Mouse (Mus musculus) monocyte, adult 5-6 weeks (primary cell): ENCODE data around the gene Cfi. TPM values are rescaled to one million over a fixed set of nuclear protein-coding genes. Genes with fewer than 3 reads are reported as not detected.

ENCODE experiments used
- ATAC-seq: fragments of 153-309, 156-312 bp; replicated peaks from 2 replicates; pipeline ENCODE4 v1.8.0; 2017; ENCODE audit warnings: mild to moderate bottlenecking; ENCODE audit not compliant: low TSS enrichment, insufficient number of reproducible peaks, severe bottlenecking, poor library complexity, low FRiP score
- total RNA-seq: library from RNA; stranded (forward); fragments of 200-1000, 200-491, 200-594 nt; gene quantifications from 3 replicates; pipeline ENCODE4 v1.2.3, GENCODE M21; 2017

Gene Cfi
- total RNA-seq, 1 experiment from 2014 or later = not detected

- ATAC-seq = no peak
Measured at GRCm38 (mm10) chr3:129846846-129847245, 11.2 kb downstream of the Cfi start.

DNA sequence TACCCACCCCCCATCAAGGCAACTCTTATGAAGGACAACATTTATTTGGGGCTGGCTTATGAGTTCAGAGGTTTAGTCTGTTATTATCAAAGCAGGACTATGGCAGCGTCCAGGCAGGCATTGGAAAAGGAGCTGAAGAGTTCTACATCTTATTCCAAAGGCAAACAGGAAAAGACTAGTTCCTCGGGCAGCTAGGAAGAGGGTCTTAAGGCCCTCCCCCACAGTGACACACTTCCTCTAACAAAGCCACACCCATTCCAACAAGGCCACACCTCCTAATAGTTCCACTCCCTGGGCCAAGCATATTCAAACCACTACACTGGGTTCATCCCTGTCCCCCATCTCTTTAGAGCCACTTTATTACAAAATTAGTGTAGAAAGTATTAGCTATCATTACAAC, 26.9 kb downstream of the Cfi start:
- ATAC-seq = no peak

GRCm38 (mm10) chr3:129863698-129864097, 28.0 kb downstream of the Cfi start:
- ATAC-seq = 0 out of 2 replicates have a peak, but pooled peaks have one; percentile 40

DNA sequence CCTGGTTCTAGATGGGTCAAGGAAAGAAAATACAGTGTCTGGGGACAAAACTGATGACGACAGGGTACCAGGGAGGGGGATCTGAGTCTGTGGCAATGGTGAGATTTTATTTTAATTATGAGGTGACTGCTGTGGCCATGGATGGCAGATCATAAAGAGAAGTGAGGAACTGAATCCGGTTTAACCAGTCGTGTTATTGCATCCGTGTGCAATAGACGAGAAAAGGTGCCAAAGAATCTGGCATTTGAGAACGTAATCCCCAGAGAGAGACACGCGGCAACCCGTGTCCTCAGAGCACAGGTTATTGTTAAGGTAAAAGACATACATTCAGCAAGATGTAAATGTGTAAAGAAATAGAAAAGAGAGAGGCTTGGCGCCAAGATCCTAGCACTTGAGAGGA, 41.6 kb downstream of the Cfi start:
- ATAC-seq = no peak

DNA sequence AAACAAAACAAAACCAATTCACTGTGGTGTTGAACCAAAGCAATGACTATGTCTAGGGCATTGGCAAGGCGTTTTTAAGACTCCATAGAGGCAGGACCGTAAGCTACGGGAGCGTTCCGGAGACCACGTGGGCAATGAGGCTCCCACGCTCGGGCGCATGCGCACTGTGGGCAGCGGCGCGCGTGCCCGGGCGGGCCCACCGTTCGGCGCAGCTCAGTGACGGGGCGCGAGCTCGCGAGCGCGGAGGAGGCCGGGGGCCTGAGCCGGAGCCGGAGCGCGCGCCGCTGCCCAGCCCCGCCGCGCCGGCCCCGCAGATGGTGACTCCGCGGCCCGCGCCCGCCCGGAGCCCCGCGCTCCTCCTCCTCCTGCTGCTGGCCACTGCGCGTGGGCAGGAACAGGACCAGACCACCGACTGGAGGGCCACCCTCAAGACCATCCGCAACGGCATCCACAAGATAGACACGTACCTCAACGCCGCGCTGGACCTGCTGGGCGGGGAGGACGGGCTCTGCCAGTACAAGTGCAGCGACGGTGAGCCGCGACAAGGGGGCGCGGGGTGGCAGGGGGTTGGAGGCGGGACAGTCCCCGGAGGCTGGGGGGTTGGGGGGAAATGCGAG, 42.8 kb downstream of the Cfi start, which contains the start of gene Pla2g12a:
TSS of gene Pla2g12a (plus strand) at position 202 of the 617 bp plus-strand sequence.
- ATAC-seq = peak; percentile 45; the same call in 1 of the 2 replicates

DNA sequence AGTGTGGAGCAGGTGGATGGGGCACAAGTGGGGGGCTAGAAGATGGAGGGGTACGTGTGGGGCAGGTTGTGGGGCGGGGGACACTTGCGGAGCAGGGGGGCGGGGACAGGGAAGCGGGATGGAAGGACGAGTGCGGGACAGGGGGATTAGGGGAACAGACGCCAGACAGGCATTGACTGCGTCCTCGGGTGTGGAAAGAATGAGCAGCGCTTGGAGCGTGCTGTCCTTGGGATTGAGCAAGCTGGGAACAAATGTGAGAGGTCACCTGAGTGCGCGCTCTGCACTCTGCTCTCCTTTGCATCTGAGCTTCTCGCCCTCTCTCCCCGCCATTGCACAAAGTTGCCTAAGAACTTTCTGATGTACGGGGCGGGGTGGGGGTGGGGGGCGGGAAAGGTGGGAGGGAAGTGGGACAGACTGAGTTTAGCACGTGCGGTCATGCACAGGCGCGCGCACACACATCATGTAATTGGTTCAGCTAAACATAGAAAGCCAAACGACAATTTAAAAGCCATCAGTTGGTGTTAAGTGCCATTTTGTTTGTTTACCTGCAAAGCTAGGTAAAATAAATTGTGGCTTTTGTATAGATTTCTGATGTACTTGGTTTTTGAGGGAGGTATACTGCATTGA, 43.6 kb downstream of the Cfi start:
- 0 out of 2 replicates have a peak, but pooled peaks have one; percentile 7 for ATAC-seq

DNA sequence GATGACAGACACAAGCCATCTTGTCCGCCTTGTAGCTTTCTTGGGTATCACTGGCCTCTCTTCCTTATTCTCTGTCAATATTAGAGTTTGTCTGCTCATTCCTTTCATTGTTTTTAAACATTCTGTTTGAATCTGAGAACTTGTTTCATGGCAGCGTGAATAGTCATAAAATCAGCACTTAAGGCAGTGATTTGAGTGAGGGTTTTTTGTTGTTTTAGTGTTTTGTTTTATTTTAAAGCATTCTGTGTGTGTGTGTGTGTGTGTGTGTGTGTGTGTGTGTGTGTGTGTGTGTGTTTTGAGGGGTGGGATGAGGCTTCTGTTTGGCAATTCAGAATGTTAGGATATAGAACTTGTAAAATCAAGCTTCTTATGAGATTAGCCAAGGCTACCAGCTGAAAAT, 44.2 kb downstream of the Cfi start:
- no peak for ATAC-seq

GRCm38 (mm10) chr3:129880925-129881593, 45.4 kb downstream of the Cfi start:
- no peak for ATAC-seq

DNA sequence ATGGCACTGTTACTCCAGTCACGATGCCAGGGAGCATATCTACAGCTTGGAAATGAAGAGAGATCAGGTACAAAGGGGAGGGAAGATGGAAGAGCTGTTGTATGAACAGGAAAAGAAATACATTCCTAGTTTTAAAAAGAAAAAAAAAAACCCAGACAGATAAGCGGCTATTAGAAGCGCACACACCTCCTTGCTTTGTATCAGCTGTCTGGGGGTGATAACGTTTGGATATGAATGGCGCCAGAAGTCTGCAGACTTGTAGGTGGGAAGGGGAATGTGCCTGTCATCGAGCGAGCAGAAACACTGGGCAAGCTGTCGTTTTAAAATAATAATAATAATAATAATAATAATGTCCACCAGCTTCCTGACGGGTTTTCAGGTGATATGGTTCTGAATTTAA, 49.9 kb downstream of the Cfi start:
- no peak for ATAC-seq

- ATAC-seq = no peak
Measured at GRCm38 (mm10) chr3:129886430-129886829, 50.7 kb downstream of the Cfi start.

DNA sequence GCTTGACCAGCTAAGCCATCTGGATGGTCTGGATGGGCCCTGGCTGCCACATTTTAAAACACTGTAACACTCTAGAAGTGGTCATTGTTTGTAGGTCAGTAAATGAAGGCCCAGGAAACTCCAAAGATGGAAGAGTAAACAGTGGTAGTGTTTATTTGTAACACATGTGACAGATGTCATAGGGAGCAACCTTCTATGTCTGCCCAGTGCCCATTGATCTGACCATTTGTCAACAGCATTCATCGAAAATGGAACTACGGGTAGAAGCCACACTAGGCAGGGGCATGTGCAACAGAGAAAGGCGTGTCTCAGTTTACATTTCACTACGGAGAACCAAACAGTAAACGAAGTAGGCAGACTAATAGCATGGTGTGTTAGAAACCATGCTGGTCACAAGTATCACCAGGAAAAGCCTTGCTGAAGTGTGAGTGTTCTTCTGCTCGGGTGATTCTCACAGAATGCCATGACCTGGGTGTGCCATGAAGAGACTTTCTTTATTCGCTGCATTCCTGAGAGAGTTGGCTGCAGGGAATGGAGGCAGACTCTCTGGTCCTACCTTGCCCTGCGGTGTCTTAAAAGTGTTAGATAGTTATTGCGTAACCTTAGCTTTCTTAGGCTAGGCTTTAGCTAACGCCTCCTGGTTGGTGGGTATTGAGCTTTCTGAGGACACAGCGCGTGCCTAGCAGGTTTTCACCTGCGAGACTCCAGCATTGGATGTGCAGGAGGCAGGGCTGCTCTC, 52.3 kb downstream of the Cfi start:
- ATAC-seq = no peak

DNA sequence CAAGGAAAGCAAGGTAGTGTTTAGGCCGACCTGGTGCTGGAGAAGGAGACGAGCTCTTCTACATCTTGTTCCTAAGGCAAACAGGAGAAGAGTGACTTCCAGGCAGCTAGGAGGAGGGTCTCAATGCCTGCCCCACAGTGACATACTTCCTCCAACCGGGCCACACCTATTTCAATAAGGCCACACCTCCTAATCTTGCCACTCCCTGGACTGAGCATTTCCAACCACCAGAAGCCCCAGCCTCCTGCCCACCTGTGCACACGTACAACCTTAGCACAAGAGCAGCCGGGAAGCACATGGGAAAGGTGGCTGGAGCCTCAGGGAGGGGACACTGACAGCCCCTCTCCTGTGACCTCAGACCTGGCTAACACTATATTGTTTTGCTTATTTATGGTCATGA, 56.3 kb downstream of the Cfi start:
- ATAC-seq = no peak

- no peak for ATAC-seq
Measured at GRCm38 (mm10) chr3:129893143-129893542, 57.5 kb downstream of the Cfi start.

DNA sequence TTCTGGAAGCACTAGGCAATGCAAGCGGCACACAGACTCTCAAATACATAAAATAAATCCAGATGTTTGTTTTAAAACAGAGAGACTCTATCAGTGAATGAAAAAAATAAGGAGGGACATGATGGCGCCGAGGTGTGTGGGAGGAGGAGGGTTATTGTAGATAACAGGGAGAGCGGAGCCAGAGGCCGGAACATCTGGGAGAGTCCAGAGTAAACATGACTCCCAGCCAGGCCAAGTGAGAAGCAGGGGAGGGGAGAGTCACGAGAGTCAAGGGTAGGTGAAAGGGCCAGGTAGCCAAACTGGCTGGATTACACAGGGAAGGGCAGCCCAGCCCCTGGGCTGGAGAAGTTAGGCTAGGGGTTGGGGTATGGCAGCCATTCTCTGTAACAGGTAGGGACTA, 60.9 kb downstream of the Cfi start:
- ATAC-seq = no peak

DNA sequence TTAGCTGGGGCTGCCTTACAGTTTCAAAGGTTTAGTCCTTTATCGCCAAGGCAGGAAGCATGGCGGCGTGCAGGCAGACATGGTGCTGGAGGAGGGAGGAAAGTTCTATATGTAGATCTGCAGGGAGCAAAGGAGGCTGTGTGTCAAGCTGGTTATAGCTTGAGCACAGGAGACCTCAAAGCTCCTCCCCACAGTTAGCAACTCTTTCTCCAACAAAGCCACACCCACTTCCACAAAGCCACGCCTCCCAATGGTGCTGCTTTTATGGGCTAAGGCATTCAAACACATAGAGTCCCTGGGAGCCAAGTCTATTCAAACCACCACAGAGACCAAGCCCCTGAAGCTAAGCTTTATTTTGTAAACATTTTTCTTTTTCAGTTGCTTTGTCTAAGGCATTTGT, 63.2 kb downstream of the Cfi start:
- no peak for ATAC-seq

- ATAC-seq = peak; percentile 90
Measured at GRCm38 (mm10) chr3:129901271-129901809, 65.7 kb downstream of the Cfi start, which contains the start of gene Casp6. Casp6 (plus strand) TSS chr3:129901425.

- no peak for ATAC-seq
Measured at GRCm38 (mm10) chr3:129903369-129903768, 67.7 kb downstream of the Cfi start.

GRCm38 (mm10) chr3:129903866-129904265, 68.2 kb downstream of the Cfi start:
- ATAC-seq = no peak
